21 mouse cellular contexts compared by ENCODE assay signal in the genomic region with DNA sequence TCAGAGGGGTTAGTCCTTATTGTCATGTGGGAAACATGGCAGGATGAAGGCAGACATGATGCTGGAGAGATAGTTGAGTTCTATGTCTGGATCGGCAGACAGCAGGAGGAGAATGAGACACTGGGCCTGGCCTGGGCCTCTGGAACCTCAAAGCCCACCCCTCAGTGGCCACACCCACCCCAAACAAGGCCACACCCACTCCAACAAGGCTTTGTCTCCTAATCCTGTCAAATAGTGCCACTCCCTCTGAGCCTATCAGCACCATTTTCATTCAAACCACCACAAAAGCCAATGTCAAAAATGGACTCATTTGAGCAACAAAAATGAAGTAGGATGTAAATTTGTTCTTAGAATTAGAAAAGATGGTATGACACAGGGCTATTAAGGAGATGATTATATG. TPM values are rescaled to one million over a fixed set of nuclear protein-coding genes. Genes with fewer than 3 reads are reported as not detected.
A peak's percentile ranks its signal among the peaks of the same experiment; 100 is the strongest.
DNase-seq lines count a peak whose midpoint lies in the region; ATAC-seq and TF ChIP-seq lines count a peak whose summit lies in the region.
"Had no signal": no experiment of that assay in that cellular context is flagged by ENCODE, and none has a peak within 500 bp of the region (broad histone marks: within the 10 kb centered on the region; RNA-seq: fewer than 3 reads in every experiment).

No protein-coding gene starts in this region.

- H3K9me3 ChIP-seq in forebrain, postnatal 0 days (ENCODE audit: low read length) = no peaks in the 10 kb centered on the region
- H3K9me3 ChIP-seq: embryonic facial prominence, embryonic 10.5 days; embryonic facial prominence, embryonic 12.5 days; forebrain, embryonic 13.5 days; forebrain, embryonic 15.5 days; G1E had no signal

- peak; percentile 85 for DNase-seq in ES-CJ7 (ENCODE audit: low read depth, low spot score)
- peak; percentile 93 for DNase-seq in R1 (ENCODE audit: low read depth, low spot score)
- DNase-seq in right cerebral cortex, postnatal 4 days = no peak
- DNase-seq in right cerebral cortex, postnatal 10 days (ENCODE audit: low spot score in 2 of 2) = no peak
- DNase-seq in forebrain, postnatal 0 days = no peak
- DNase-seq: adrenal gland, adult 8-10 months; adrenal gland, postnatal 14 days; adrenal gland, postnatal 36 days; cerebellum, adult 11-12 months; cerebellum, adult 2 months; cerebellum, adult 9-10 months; cerebellum, postnatal 10 days; cerebellum, postnatal 25 days had no signal

- no peak overlapping the region for H3K9ac ChIP-seq in forebrain, postnatal 0 days
- H3K9ac ChIP-seq: embryonic facial prominence, embryonic 12.5 days; forebrain, embryonic 13.5 days; forebrain, embryonic 15.5 days had no signal

- H3K27me3 ChIP-seq in forebrain, postnatal 0 days (ENCODE audit: insufficient read depth, low read length) = no peaks in the 10 kb centered on the region
- H3K27me3 ChIP-seq: embryonic facial prominence, embryonic 12.5 days; forebrain, embryonic 13.5 days; forebrain, embryonic 15.5 days; Patski had no signal

- H3K4me2 ChIP-seq in forebrain, postnatal 0 days (ENCODE audit: low read depth) = no peak overlapping the region
- H3K4me2 ChIP-seq: embryonic facial prominence, embryonic 12.5 days; forebrain, embryonic 13.5 days; forebrain, embryonic 15.5 days had no signal

- H3K4me1 ChIP-seq in forebrain, postnatal 0 days (ENCODE audit: insufficient read depth) = no peaks in the 10 kb centered on the region
- H3K4me1 ChIP-seq: embryonic facial prominence, embryonic 12.5 days; forebrain, embryonic 13.5 days; forebrain, embryonic 15.5 days had no signal

- no peaks in the 10 kb centered on the region for H3K36me3 ChIP-seq in forebrain, postnatal 0 days (ENCODE audit: insufficient read depth)
- H3K36me3 ChIP-seq: embryonic facial prominence, embryonic 10.5 days; embryonic facial prominence, embryonic 12.5 days; forebrain, embryonic 15.5 days; G1E had no signal

- TF ChIP-seq CTCF in forebrain, postnatal 0 days (IDR thresholded peaks at IDR 0.05; ENCODE audit: low read depth) = no peak

- H3K4me3 ChIP-seq in forebrain, postnatal 0 days (ENCODE audit: low read depth, low read length) = no peak overlapping the region
- H3K4me3 ChIP-seq: embryonic facial prominence, embryonic 10.5 days; embryonic facial prominence, embryonic 12.5 days; forebrain, embryonic 13.5 days; forebrain, embryonic 15.5 days had no signal

- H3K27ac ChIP-seq in forebrain, postnatal 0 days (ENCODE audit: low read depth, low read length) = no peak overlapping the region
- H3K27ac ChIP-seq: embryonic facial prominence, embryonic 10.5 days; embryonic facial prominence, embryonic 12.5 days; forebrain, embryonic 13.5 days; forebrain, embryonic 15.5 days had no signal

- ATAC-seq in forebrain, postnatal 0 days = no peak
- ATAC-seq: activated CD4-positive, CD25-positive, alpha-beta regulatory T cell, adult 4 months; forebrain, embryonic 13.5 days; forebrain, embryonic 15.5 days; Patski had no signal

- 89% methylated on average over 1 of the region's 1 CpGs for WGBS in forebrain, postnatal 0 days

RNA-seq across cellular contexts. Expression of a gene that starts 23.3 kb away (rescaled TPM):
- not detected in 2 replicates for total RNA-seq in forebrain, postnatal 0 days (2014; rRNA removed)
- polyA plus RNA-seq in forebrain, postnatal 0 days (2015; fragmentation: Nextera tagmentation; extraction: Ambion mirVana) = 0.09 TPM in 1 of 2 replicates, not detected in the other
- polyA plus RNA-seq: C2C12; forebrain, embryonic 15.5 days; Patski had no signal

Comparison
In these comparisons a context has a peak if more than half of its experiments do, and no peak if none do; other contexts are left out.
1. DNase-seq: peak in ES-CJ7 (single experiment) and R1 (single experiment); none in right cerebral cortex, postnatal 4 days (single experiment), right cerebral cortex, postnatal 10 days (0 of 2) and forebrain, postnatal 0 days (single experiment).